Comparison of ENCODE assay signal across 20 mouse cellular contexts in the genomic region with DNA sequence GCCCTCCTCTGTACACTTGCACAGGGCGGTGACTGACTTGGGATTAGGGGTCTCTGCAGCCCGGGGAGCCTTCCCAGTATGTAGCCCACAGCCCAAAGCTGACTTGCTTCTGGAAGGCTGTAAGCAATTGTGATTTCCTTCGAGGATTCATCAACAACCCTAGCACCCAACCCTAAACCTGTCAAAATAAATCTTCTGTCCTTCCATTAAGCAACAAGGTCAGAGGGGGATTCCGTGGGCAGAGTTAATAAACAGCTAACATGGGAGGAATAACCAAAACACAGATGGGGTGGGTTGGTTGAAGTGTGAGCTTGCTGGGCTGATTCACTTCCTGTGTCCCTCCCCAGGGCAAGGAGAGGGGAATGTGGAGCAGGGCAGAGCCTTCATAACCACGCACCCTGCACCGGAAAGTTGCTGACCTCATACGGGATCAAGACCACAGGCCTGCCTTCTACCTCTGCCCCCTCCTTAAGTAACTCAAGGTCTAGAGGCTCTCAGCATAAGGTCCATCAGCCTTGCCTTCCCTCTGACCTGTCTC. TPM values are rescaled to one million over a fixed set of nuclear protein-coding genes. Genes with fewer than 3 reads are reported as not detected.
DNase-seq lines count a peak whose midpoint lies in the region; ATAC-seq and TF ChIP-seq lines count a peak whose summit lies in the region.
"Had no signal": no experiment of that assay in that cellular context is flagged by ENCODE, and none has a peak within 500 bp of the region (broad histone marks: within the 10 kb centered on the region; RNA-seq: fewer than 3 reads in every experiment).

No protein-coding gene starts in this region.

- no peaks in the 10 kb centered on the region for H3K36me3 ChIP-seq in C2C12 (ENCODE audit: control insufficient read depth, insufficient read depth)
- H3K36me3 ChIP-seq in kidney, embryonic 15.5 days: no peaks in the 10 kb centered on the region
- H3K36me3 ChIP-seq in myocyte (ENCODE audit: control insufficient read depth, insufficient read depth): no peaks in the 10 kb centered on the region
- no peaks in the 10 kb centered on the region for H3K36me3 ChIP-seq in hindbrain, embryonic 12.5 days
- H3K36me3 ChIP-seq: forebrain, embryonic 10.5 days; hindbrain, embryonic 15.5 days; limb, embryonic 10.5 days; liver, embryonic 12.5 days; lung, embryonic 15.5 days; midbrain, embryonic 13.5 days; stomach, embryonic 15.5 days had no signal

- peak overlapping the region; percentile 59 for H3K27ac ChIP-seq in kidney, embryonic 15.5 days
- H3K27ac ChIP-seq in hindbrain, embryonic 12.5 days: no peak overlapping the region
- H3K27ac ChIP-seq: forebrain, embryonic 10.5 days; hindbrain, embryonic 15.5 days; limb, embryonic 10.5 days; liver, embryonic 12.5 days; lung, embryonic 15.5 days; macrophage; midbrain, embryonic 13.5 days; stomach, embryonic 15.5 days had no signal

- H3K9ac ChIP-seq in kidney, embryonic 15.5 days: no peak overlapping the region
- no peak overlapping the region for H3K9ac ChIP-seq in hindbrain, embryonic 12.5 days
- H3K9ac ChIP-seq: hindbrain, embryonic 15.5 days; liver, embryonic 12.5 days; lung, embryonic 15.5 days; midbrain, embryonic 13.5 days; stomach, embryonic 15.5 days had no signal

- no peak overlapping the region for H3ac ChIP-seq in C2C12 (ENCODE audit: control insufficient read depth, insufficient read length, low read depth)
- H3ac ChIP-seq in myocyte (ENCODE audit: control insufficient read depth, insufficient read length): no peak overlapping the region

- H3K4me2 ChIP-seq in kidney, embryonic 15.5 days: 0 out of 2 replicates have a peak overlapping the region, but pooled peaks have one; percentile 22
- H3K4me2 ChIP-seq in myocyte (ENCODE audit: low read depth): peak overlapping the region; percentile 32
- H3K4me2 ChIP-seq in hindbrain, embryonic 12.5 days (replicated peaks): no peak overlapping the region
- H3K4me2 ChIP-seq: heart, embryonic 11.5 days; hindbrain, embryonic 15.5 days; liver, embryonic 12.5 days; lung, embryonic 15.5 days; midbrain, embryonic 13.5 days; stomach, embryonic 15.5 days had no signal

- no peak for TF ChIP-seq CTCF in C2C12 (IDR thresholded peaks at IDR 0.05; ENCODE audit: control insufficient read depth, insufficient read depth, insufficient read length)

- peak; percentile 65 for ATAC-seq in kidney, embryonic 15.5 days (replicated peaks; ENCODE audit: low FRiP score)
- no peak for ATAC-seq in hindbrain, embryonic 12.5 days (ENCODE audit: low FRiP score)
- ATAC-seq: liver, embryonic 12.5 days; midbrain, embryonic 13.5 days had no signal

- peaks cover 48% of the 10 kb centered on the region for H3K4me1 ChIP-seq in kidney, embryonic 15.5 days
- H3K4me1 ChIP-seq in hindbrain, embryonic 12.5 days: peaks cover 3% of the 10 kb centered on the region

- peak; percentile 34 for DNase-seq in adipocyte (ENCODE audit: low spot score)
- no peak for DNase-seq in ovary, postnatal 14 days (ENCODE audit: low spot score)
- DNase-seq in ovary, adult 18-20 months (ENCODE audit: low spot score): no peak
- DNase-seq: cerebellum, adult 9-10 months; heart, postnatal 14 days; spleen, adult 18-20 months; thymus, postnatal 14 days had no signal

- no peak for TF ChIP-seq POLR2A in myocyte (IDR thresholded peaks at IDR 0.05; ENCODE audit: insufficient read length, low read depth)

- H3K79me2 ChIP-seq in C2C12 (ENCODE audit: control insufficient read depth, insufficient read depth): no peaks in the 10 kb centered on the region
- H3K79me2 ChIP-seq in myocyte (ENCODE audit: control insufficient read depth, insufficient read depth): no peaks in the 10 kb centered on the region

- H3K4me3 ChIP-seq in C2C12 (ENCODE audit: insufficient read depth, poor library complexity, severe bottlenecking): no peak overlapping the region
- no peak overlapping the region for H3K4me3 ChIP-seq in kidney, embryonic 15.5 days (replicated peaks)
- no peak overlapping the region for H3K4me3 ChIP-seq in myocyte
- H3K4me3 ChIP-seq in hindbrain, embryonic 12.5 days: no peak overlapping the region
- H3K4me3 ChIP-seq: forebrain, embryonic 10.5 days; hindbrain, embryonic 15.5 days; limb, embryonic 10.5 days; liver, embryonic 12.5 days; lung, embryonic 15.5 days; midbrain, embryonic 13.5 days; stomach, embryonic 15.5 days had no signal

- H3K9me3 ChIP-seq in kidney, embryonic 15.5 days (replicated peaks): no peaks in the 10 kb centered on the region
- H3K9me3 ChIP-seq in hindbrain, embryonic 12.5 days (replicated peaks): no peaks in the 10 kb centered on the region
- H3K9me3 ChIP-seq: forebrain, embryonic 10.5 days; hindbrain, embryonic 15.5 days; limb, embryonic 10.5 days; liver, embryonic 12.5 days; lung, embryonic 15.5 days; midbrain, embryonic 13.5 days; stomach, embryonic 15.5 days had no signal

- H3K79me3 ChIP-seq in C2C12 (ENCODE audit: low read depth): no peaks in the 10 kb centered on the region

- H3K27me3 ChIP-seq in C2C12 (ENCODE audit: control insufficient read depth, insufficient read depth, insufficient read length) (no peaks in the 10 kb centered on the region), myocyte (ENCODE audit: control insufficient read depth, insufficient read depth, insufficient read length) (peaks cover 6% of the 10 kb centered on the region)
- peaks cover 15% of the 10 kb centered on the region for H3K27me3 ChIP-seq in kidney, embryonic 15.5 days
- peaks cover 32% of the 10 kb centered on the region for H3K27me3 ChIP-seq in hindbrain, embryonic 12.5 days
- H3K27me3 ChIP-seq: stomach, embryonic 15.5 days had no signal

- 14% methylated on average over 7 of the region's 7 CpGs for WGBS in kidney, embryonic 15.5 days
- WGBS in hindbrain, embryonic 12.5 days: 71% methylated on average over 7 of the region's 7 CpGs

TF ChIP-seq in C2C12, 6 proteins besides CTCF, POLR2A, EP300 and RAD21:
- TF ChIP-seq FOSL1 (IDR thresholded peaks at IDR 0.05; ENCODE audit: insufficient read depth, low read length, poor library complexity, severe bottlenecking): peak; percentile 44
- peak; percentile 64 for TF ChIP-seq CEBPB (IDR thresholded peaks at IDR 0.05; ENCODE audit: low read depth)
- no peak for TF ChIP-seq MYOG (IDR thresholded peaks at IDR 0.05; ENCODE audit: control insufficient read depth, extremely low read depth, insufficient read length)
- TF ChIP-seq USF1 (IDR thresholded peaks at IDR 0.05; ENCODE audit: low read depth): no peak
- TF ChIP-seq MAX (IDR thresholded peaks at IDR 0.05): no peak

TF ChIP-seq in myocyte, 11 proteins besides CTCF, POLR2A, EP300 and RAD21:
- TF ChIP-seq MYOD1 (IDR thresholded peaks at IDR 0.05; ENCODE audit: control insufficient read depth in 1 of 3, insufficient read length in 2 of 3, low read depth in 2 of 3) (no peak), SRF (IDR thresholded peaks at IDR 0.05; ENCODE audit: control insufficient read depth, insufficient read length, low read depth) (no peak), CEBPB (IDR thresholded peaks at IDR 0.05; ENCODE audit: insufficient read depth, poor library complexity, severe bottlenecking) (peak; percentile 52; the same call in 1 of the 2 replicates)
TF ChIP-seq in myocyte: peak in this region for 1.

RNA-seq across cellular contexts. Expression of a gene that starts 5.0 kb away (rescaled TPM):
- polyA plus RNA-seq in C2C12 (2012; fragmentation: generic; extraction: Trizol) (0.04 TPM), myocyte (2012; fragmentation: generic; extraction: Trizol) (0.02 TPM)
- 26.8 and 28.8 TPM in 2 replicates for polyA plus RNA-seq in kidney, embryonic 15.5 days (2015; fragmentation: Nextera tagmentation; extraction: Ambion mirVana)
- 0.52 and 0.93 TPM in 2 replicates for polyA plus RNA-seq in hindbrain, embryonic 12.5 days (2016; fragmentation: Nextera tagmentation; extraction: Ambion mirVana)

Comparison
In these comparisons a context has a peak if more than half of its experiments do, and no peak if none do; other contexts are left out.
1. RNA of a gene that starts 5.0 kb away (polyA plus RNA-seq): 26.8 to 28.8 TPM in kidney, embryonic 15.5 days; 0.52 to 0.93 TPM in hindbrain, embryonic 12.5 days, 0.04 TPM in C2C12 (single experiment) and 0.02 TPM in myocyte (single experiment); every median in the first group is over 10 times any median in the second.